Mouse (Mus musculus): ENCODE results near the gene Rap1gap.

- TF ChIP-seq USF1 (IDR thresholded peaks at IDR 0.05; ENCODE audit: low read depth): no peak
- no peak for TF ChIP-seq POLR2A (IDR thresholded peaks at IDR 0.05; ENCODE audit: insufficient read length, low read depth)
- TF ChIP-seq TCF12 (IDR thresholded peaks at IDR 0.05; ENCODE audit: insufficient read depth, poor library complexity, severe bottlenecking): no peak
- TF ChIP-seq MYOD1 (IDR thresholded peaks at IDR 0.05; ENCODE audit: control insufficient read depth in 1 of 3, insufficient read length in 2 of 3, low read depth in 2 of 3): no peak
- no peak for TF ChIP-seq E2F4 (IDR thresholded peaks at IDR 0.05; ENCODE audit: insufficient read depth)
- TF ChIP-seq TCF3 (IDR thresholded peaks at IDR 0.05; ENCODE audit: insufficient read length, low read depth): no peak
- TF ChIP-seq CEBPB (IDR thresholded peaks at IDR 0.05; ENCODE audit: insufficient read depth, poor library complexity, severe bottlenecking): no peak
- TF ChIP-seq MYOG (IDR thresholded peaks at IDR 0.05; ENCODE audit: control insufficient read depth in 1 of 3, insufficient read depth in 1 of 3, insufficient read length in 2 of 3, low read depth in 2 of 3): no peak
- TF ChIP-seq POLR2AphosphoS2 (IDR thresholded peaks at IDR 0.05; ENCODE audit: insufficient read length, low read depth): no peak
Measured at GRCm38 (mm10) chr4:137765554-137765971, 101.0 kb downstream of the Rap1gap start.
